ENCODE assay signal across 15 mouse cellular contexts in genomic region chr8:90353960-90354540, GRCm38 (mm10). TPM values are rescaled to one million over a fixed set of nuclear protein-coding genes. Genes with fewer than 3 reads are reported as not detected.
DNase-seq lines count a peak whose midpoint lies in the region; ATAC-seq and TF ChIP-seq lines count a peak whose summit lies in the region.
"Had no signal": no experiment of that assay in that cellular context is flagged by ENCODE, and none has a peak within 500 bp of the region (broad histone marks: within the 10 kb centered on the region; RNA-seq: fewer than 3 reads in every experiment).

No protein-coding gene starts in this region.

- H3K4me3 ChIP-seq in embryonic facial prominence, embryonic 14.5 days (ENCODE audit: low read depth, low read length), result no peak overlapping the region
- H3K4me3 ChIP-seq in embryonic facial prominence, embryonic 10.5 days, result no peak overlapping the region
- H3K4me3 ChIP-seq in hindbrain, embryonic 15.5 days, result no peak overlapping the region
- no peak overlapping the region for H3K4me3 ChIP-seq in neural tube, embryonic 11.5 days (ENCODE audit: low read depth, low read length)
- no peak overlapping the region for H3K4me3 ChIP-seq in gastrocnemius, adult 2 months
- H3K4me3 ChIP-seq: embryonic facial prominence, embryonic 15.5 days; intestine, embryonic 15.5 days had no signal

- intact Hi-C loops in gastrocnemius, adult 2 months (cut with DNase I), result no loop called here

- no peaks in the 10 kb centered on the region for H3K36me3 ChIP-seq in embryonic facial prominence, embryonic 14.5 days (ENCODE audit: control insufficient read depth, insufficient read depth, low read length)
- H3K36me3 ChIP-seq in embryonic facial prominence, embryonic 10.5 days (replicated peaks), result no peaks in the 10 kb centered on the region
- no peaks in the 10 kb centered on the region for H3K36me3 ChIP-seq in hindbrain, embryonic 15.5 days
- H3K36me3 ChIP-seq in neural tube, embryonic 11.5 days (ENCODE audit: control insufficient read depth, insufficient read depth, low read length), result no peaks in the 10 kb centered on the region
- H3K36me3 ChIP-seq: embryonic facial prominence, embryonic 15.5 days; intestine, embryonic 15.5 days had no signal

- H3K4me2 ChIP-seq in embryonic facial prominence, embryonic 14.5 days (ENCODE audit: low read depth, low read length), result no peak overlapping the region
- peak overlapping the region; percentile 33 for H3K4me2 ChIP-seq in hindbrain, embryonic 15.5 days
- no peak overlapping the region for H3K4me2 ChIP-seq in neural tube, embryonic 11.5 days (ENCODE audit: low read depth)
- H3K4me2 ChIP-seq: embryonic facial prominence, embryonic 15.5 days; intestine, embryonic 15.5 days had no signal

- WGBS in embryonic facial prominence, embryonic 14.5 days, result 60% methylated on average over 16 of the region's 16 CpGs
- WGBS in embryonic facial prominence, embryonic 10.5 days, result 54% methylated on average over 16 of the region's 16 CpGs
- 13% methylated on average over 16 of the region's 16 CpGs for WGBS in hindbrain, embryonic 15.5 days
- WGBS in neural tube, embryonic 11.5 days, result 38% methylated on average over 16 of the region's 16 CpGs

- TF ChIP-seq CTCF in brain, embryonic 14.5 days (IDR thresholded peaks at IDR 0.05; ENCODE audit: borderline replicate concordance, extremely low read depth, insufficient read depth, insufficient read length), result no peak
- TF ChIP-seq CTCF in gastrocnemius, adult 2 months (IDR thresholded peaks at IDR 0.05), result no peak

- no peak overlapping the region for H3K27ac ChIP-seq in embryonic facial prominence, embryonic 14.5 days (replicated peaks; ENCODE audit: low read depth, low read length)
- H3K27ac ChIP-seq in embryonic facial prominence, embryonic 10.5 days (replicated peaks), result no peak overlapping the region
- no peak overlapping the region; the same call in 1 of the 2 replicates for H3K27ac ChIP-seq in hindbrain, embryonic 15.5 days (replicated peaks)
- no peak overlapping the region for H3K27ac ChIP-seq in neural tube, embryonic 11.5 days (ENCODE audit: low read depth, low read length)
- no peak overlapping the region for H3K27ac ChIP-seq in gastrocnemius, adult 2 months
- H3K27ac ChIP-seq: embryonic facial prominence, embryonic 15.5 days; intestine, embryonic 15.5 days; liver, embryonic 14.5 days had no signal

- H3K27me3 ChIP-seq in embryonic facial prominence, embryonic 14.5 days (replicated peaks; ENCODE audit: control insufficient read depth, insufficient read depth, low read length), result no peaks in the 10 kb centered on the region
- H3K27me3 ChIP-seq in embryonic facial prominence, embryonic 10.5 days (replicated peaks; ENCODE audit: low read depth, poor library complexity, severe bottlenecking), result peaks cover 23% of the 10 kb centered on the region
- H3K27me3 ChIP-seq in hindbrain, embryonic 15.5 days, result no peaks in the 10 kb centered on the region
- H3K27me3 ChIP-seq in neural tube, embryonic 11.5 days (ENCODE audit: control insufficient read depth, insufficient read depth, low read length), result no peaks in the 10 kb centered on the region
- H3K27me3 ChIP-seq: embryonic facial prominence, embryonic 15.5 days; intestine, embryonic 15.5 days had no signal

- TF ChIP-seq POLR2A in brain, embryonic 14.5 days (IDR thresholded peaks at IDR 0.05; ENCODE audit: borderline replicate concordance, extremely low read depth, insufficient read depth, insufficient read length, poor library complexity, severe bottlenecking), result no peak

- no peaks in the 10 kb centered on the region for H3K9me3 ChIP-seq in embryonic facial prominence, embryonic 14.5 days (ENCODE audit: control insufficient read depth, low read length)
- H3K9me3 ChIP-seq in embryonic facial prominence, embryonic 10.5 days, result no peaks in the 10 kb centered on the region
- no peaks in the 10 kb centered on the region for H3K9me3 ChIP-seq in hindbrain, embryonic 15.5 days
- no peaks in the 10 kb centered on the region for H3K9me3 ChIP-seq in neural tube, embryonic 11.5 days (ENCODE audit: control insufficient read depth, low read length)
- H3K9me3 ChIP-seq: embryonic facial prominence, embryonic 15.5 days; intestine, embryonic 15.5 days had no signal

- no peak overlapping the region for H3K9ac ChIP-seq in embryonic facial prominence, embryonic 14.5 days (ENCODE audit: low read depth, low read length)
- H3K9ac ChIP-seq in hindbrain, embryonic 15.5 days, result no peak overlapping the region
- no peak overlapping the region for H3K9ac ChIP-seq in neural tube, embryonic 11.5 days (ENCODE audit: low read length)
- H3K9ac ChIP-seq: embryonic facial prominence, embryonic 15.5 days; intestine, embryonic 15.5 days; liver, embryonic 14.5 days had no signal

- ATAC-seq in embryonic facial prominence, embryonic 14.5 days (ENCODE audit: low read depth), result no peak
- ATAC-seq in hindbrain, embryonic 15.5 days (ENCODE audit: low FRiP score, low read depth), result no peak
- no peak for ATAC-seq in neural tube, embryonic 11.5 days (ENCODE audit: insufficient read depth, low FRiP score, low TSS enrichment)
- ATAC-seq: intestine, embryonic 15.5 days; Patski had no signal

- peak; percentile 7 for DNase-seq in embryonic facial prominence, embryonic 14.5 days (ENCODE audit: low spot score)
- DNase-seq in embryonic facial prominence, embryonic 10.5 days (ENCODE audit: low spot score), result no peak
- DNase-seq in brain, embryonic 14.5 days (ENCODE audit: low read depth), result peak; percentile 56
- DNase-seq in neural tube, embryonic 11.5 days (ENCODE audit: low spot score), result peak; percentile 25
- DNase-seq in natural killer cell, adult 2 months (ENCODE audit: low spot score in 2 of 2), result no peak
- no peak for DNase-seq in left cerebral cortex, adult 18-20 months (ENCODE audit: low spot score in 2 of 2)
- no peak for DNase-seq in gastrocnemius, adult 2 months
- DNase-seq: heart, postnatal 10 days; kidney, postnatal 14 days; lung, postnatal 4 days had no signal

- no peaks in the 10 kb centered on the region for H3K4me1 ChIP-seq in embryonic facial prominence, embryonic 14.5 days (ENCODE audit: control insufficient read depth, insufficient read depth, low read length)
- H3K4me1 ChIP-seq in embryonic facial prominence, embryonic 10.5 days, result peaks cover 29% of the 10 kb centered on the region
- H3K4me1 ChIP-seq in hindbrain, embryonic 15.5 days (replicated peaks), result peaks cover 22% of the 10 kb centered on the region
- H3K4me1 ChIP-seq in neural tube, embryonic 11.5 days (ENCODE audit: control insufficient read depth, insufficient read depth, low read length), result peaks cover 10% of the 10 kb centered on the region

RNA-seq across cellular contexts. Expression of gene Tox3, which starts 5.9 kb away (rescaled TPM):
- 4.9 and 5.2 TPM in 2 replicates for polyA plus RNA-seq in embryonic facial prominence, embryonic 14.5 days (2014; fragmentation: Nextera tagmentation; extraction: Ambion mirVana)
- 7.9 and 9.6 TPM in 2 replicates for polyA plus RNA-seq in embryonic facial prominence, embryonic 10.5 days (2016; fragmentation: Nextera tagmentation; extraction: Ambion mirVana)
- 88.1 and 90.0 TPM in 2 replicates for polyA plus RNA-seq in brain, embryonic 14.5 days (2012; rRNA removed)
- 28.0 and 29.4 TPM in 2 replicates for polyA plus RNA-seq in hindbrain, embryonic 15.5 days (2015; fragmentation: Nextera tagmentation; extraction: Ambion mirVana)
- 40.8 and 42.6 TPM in 2 replicates for polyA plus RNA-seq in neural tube, embryonic 11.5 days (2014; fragmentation: Nextera tagmentation; extraction: Ambion mirVana)
- 10 to 100 TPM; 23.3 to 24.7 TPM for total RNA-seq in left cerebral cortex, adult 18-20 months (2021)
- under 1 TPM; 0.06 to 0.13 TPM for total RNA-seq in gastrocnemius, adult 2 months (2021)

Comparison
In these comparisons a context has a peak if more than half of its experiments do, and no peak if none do; other contexts are left out.
1. DNase-seq: peak in embryonic facial prominence, embryonic 14.5 days (single experiment), brain, embryonic 14.5 days (single experiment) and neural tube, embryonic 11.5 days (single experiment); none in embryonic facial prominence, embryonic 10.5 days (single experiment), natural killer cell, adult 2 months (0 of 2), left cerebral cortex, adult 18-20 months (0 of 2) and gastrocnemius, adult 2 months (single experiment).